ENCODE assay signal across 24 mouse cellular contexts in genomic region chr3:98080630-98081029, GRCm38 (mm10).
"Had no signal": no experiment of that assay in that cellular context is flagged by ENCODE, and none has a peak within 500 bp of the region (broad histone marks: within the 10 kb centered on the region; RNA-seq: fewer than 3 reads in every experiment).

No protein-coding gene starts in this region.

- H3K4me2 ChIP-seq: liver, embryonic 12.5 days; midbrain, embryonic 13.5 days; neural tube, embryonic 13.5 days; stomach, embryonic 15.5 days had no signal

- H3K9me3 ChIP-seq: liver, embryonic 12.5 days; megakaryocyte, embryonic 14.5 days; midbrain, embryonic 10.5 days; midbrain, embryonic 13.5 days; neural tube, embryonic 13.5 days; stomach, embryonic 15.5 days had no signal

- H3K9ac ChIP-seq: liver, embryonic 12.5 days; midbrain, embryonic 13.5 days; neural tube, embryonic 13.5 days; stomach, embryonic 15.5 days had no signal

- H3K27ac ChIP-seq: kidney, postnatal 0 days; left cerebral cortex, adult 2 months; midbrain, embryonic 10.5 days; midbrain, embryonic 13.5 days; neural tube, embryonic 13.5 days; stomach, embryonic 15.5 days had no signal

- H3K27me3 ChIP-seq: liver, embryonic 12.5 days; megakaryocyte, embryonic 14.5 days; midbrain, embryonic 13.5 days; neural tube, embryonic 13.5 days; stomach, embryonic 15.5 days had no signal

- ATAC-seq: intestine, postnatal 0 days; liver, embryonic 12.5 days; midbrain, embryonic 13.5 days; midbrain, embryonic 16.5 days had no signal

- H3K4me3 ChIP-seq: layer of hippocampus, adult 2 months; left cerebral cortex, adult 2 months; liver, embryonic 12.5 days; megakaryocyte, embryonic 14.5 days; midbrain, embryonic 10.5 days; midbrain, embryonic 13.5 days; myocyte; neural tube, embryonic 13.5 days; stomach, embryonic 15.5 days had no signal

- H3K36me3 ChIP-seq: midbrain, embryonic 13.5 days had no signal

- DNase-seq: kidney, adult 2 months; kidney, postnatal 25 days; layer of hippocampus, adult 9-11 months; layer of hippocampus, postnatal 36 days; lung, adult 2 months; lung, postnatal 36 days; retina, postnatal 1 day; right cerebral cortex, postnatal 25 days; spleen, adult 18-20 months; thymus, adult 2 months; thymus, postnatal 14 days; thymus, postnatal 4 days had no signal
